Mouse (Mus musculus): Measurements from ENCODE around the gene Rab4b.

DNA sequence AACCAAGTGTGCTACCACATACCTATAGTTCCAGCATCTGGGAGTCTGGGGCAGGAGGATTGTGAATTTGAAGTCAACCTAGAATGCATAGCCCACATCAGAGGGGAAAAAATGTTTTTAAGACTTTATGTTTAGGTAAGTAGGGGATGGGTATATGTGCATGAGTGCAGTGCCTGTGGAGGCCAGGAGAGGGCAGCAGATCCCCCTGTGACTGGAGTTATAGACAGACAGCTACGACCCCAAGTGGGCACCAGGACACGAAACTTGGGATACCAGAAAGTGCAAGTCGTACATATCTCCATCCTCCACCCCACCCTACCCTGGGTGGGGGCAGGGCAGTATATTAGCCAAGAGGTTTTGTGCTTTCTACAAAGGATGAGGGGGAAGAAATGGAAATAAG is 6.3 kb upstream of the Rab4b start:
- TF ChIP-seq POLR2A (IDR thresholded peaks at IDR 0.05; ENCODE audit: low read depth, low read length) (no peak), CTCF (conservative IDR thresholded peaks at IDR 0.05; ENCODE audit: insufficient read depth, insufficient read length, low read depth, low read length) (peak; percentile 80)
